Mouse (Mus musculus) heart, postnatal 36 days (tissue): ENCODE measurements around the gene Agap1. TPM values are rescaled to one million over a fixed set of nuclear protein-coding genes. Genes with fewer than 3 reads are reported as not detected.

ENCODE experiments used
- DNase-seq, 2 experiments: peaks; one replicate each; pipeline ENCODE4 v3.0.0; 2021 to 2022
- intact Hi-C: fragments of 180-260 bp; cut with DNase I; formaldehyde crosslinking; loops from one replicate; pipeline ENCODE4 v1.15.1; 2025
- total RNA-seq, 2 experiments: library from RNA; stranded (reverse); gene quantifications; 2 replicates each; pipeline ENCODE4 v1.2.3; 2021

The Agap1 gene
- total RNA-seq, 2 experiments from 2014 or later = 60.8 to 67.6 TPM

GRCm38 (mm10) chr1:89680673-89681072 is 226.1 kb downstream of the Agap1 start:
- no peak for DNase-seq
- intact Hi-C loops = no loop called here

- intact Hi-C loops = no loop called here
Observed at GRCm38 (mm10) chr1:89688914-89689313, 234.3 kb downstream of the Agap1 start.

GRCm38 (mm10) chr1:89689544-89690212 is 235.1 kb downstream of the Agap1 start:
- DNase-seq = no peak
- intact Hi-C loops = no loop called here

More at GRCm38 (mm10) chr1:89688914-89689313, 234.3 kb downstream of the Agap1 start:
- DNase-seq = no peak

GRCm38 (mm10) chr1:89691096-89691495 is 236.5 kb downstream of the Agap1 start:
- intact Hi-C loops = no loop called here

GRCm38 (mm10) chr1:89692420-89692819 is 237.8 kb downstream of the Agap1 start:
- intact Hi-C loops = no loop called here
- no peak for DNase-seq

More at GRCm38 (mm10) chr1:89691096-89691495, 236.5 kb downstream of the Agap1 start:
- DNase-seq = no peak

GRCm38 (mm10) chr1:89694916-89695315 is 240.3 kb downstream of the Agap1 start:
- DNase-seq = peak in 1 of 2 experiments; percentile 16
- intact Hi-C loops = no loop called here

GRCm38 (mm10) chr1:89697241-89697640 is 242.6 kb downstream of the Agap1 start:
- DNase-seq = no peak
- intact Hi-C loops = no loop called here

GRCm38 (mm10) chr1:89700166-89700565 is 245.6 kb downstream of the Agap1 start:
- intact Hi-C loops = no loop called here
- no peak for DNase-seq

- intact Hi-C loops = no loop called here
- DNase-seq = no peak
Observed at GRCm38 (mm10) chr1:89701162-89701730, 246.6 kb downstream of the Agap1 start.

GRCm38 (mm10) chr1:89703294-89703693 is 248.7 kb downstream of the Agap1 start:
- intact Hi-C loops = no loop called here
- peak in 1 of 2 experiments; percentile 23 for DNase-seq

- no peak for DNase-seq
- intact Hi-C loops = no loop called here
Observed at GRCm38 (mm10) chr1:89705670-89706069, 251.1 kb downstream of the Agap1 start.

- no peak for DNase-seq
- intact Hi-C loops = no loop called here
Observed at GRCm38 (mm10) chr1:89706862-89707261, 252.3 kb downstream of the Agap1 start.

- intact Hi-C loops = no loop called here
Observed at GRCm38 (mm10) chr1:89707756-89708480, 253.3 kb downstream of the Agap1 start.

GRCm38 (mm10) chr1:89709824-89710223 is 255.2 kb downstream of the Agap1 start:
- no peak for DNase-seq
- intact Hi-C loops = no loop called here

More at GRCm38 (mm10) chr1:89707756-89708480, 253.3 kb downstream of the Agap1 start:
- no peak for DNase-seq

- intact Hi-C loops = no loop called here
- no peak for DNase-seq
Observed at GRCm38 (mm10) chr1:89713681-89714080, 259.1 kb downstream of the Agap1 start.

GRCm38 (mm10) chr1:89714165-89714980 is 259.8 kb downstream of the Agap1 start:
- intact Hi-C loops = no loop called here
- no peak for DNase-seq

GRCm38 (mm10) chr1:89716234-89716633 is 261.6 kb downstream of the Agap1 start:
- intact Hi-C loops = no loop called here

GRCm38 (mm10) chr1:89717100-89717499 is 262.5 kb downstream of the Agap1 start:
- intact Hi-C loops = no loop called here
- no peak for DNase-seq

More at GRCm38 (mm10) chr1:89716234-89716633, 261.6 kb downstream of the Agap1 start:
- no peak for DNase-seq

GRCm38 (mm10) chr1:89718782-89719403 is 264.3 kb downstream of the Agap1 start:
- intact Hi-C loops = no loop called here
- DNase-seq = no peak

GRCm38 (mm10) chr1:89724141-89724540 is 269.5 kb downstream of the Agap1 start:
- intact Hi-C loops = no loop called here
- DNase-seq = no peak
